Mouse (Mus musculus) adrenal gland, adult 10 weeks (tissue): ENCODE results near the gene Ssrp1. TPM values are rescaled to one million over a fixed set of nuclear protein-coding genes. Genes with fewer than 3 reads are reported as not detected.

Experiments
- polyA plus RNA-seq: library from polyadenylated mRNA; stranded (reverse); fragments of 350-450 nt; fragmentation: Illumina TruSeq; extraction: RNeasy Lipid Tissue Mini Kit (QIAGEN cat#74804); gene quantifications from one replicate; pipeline ENCODE4 v1.2.3, GENCODE M21; 2014; ENCODE audit warnings: low read depth, low replicate concordance

Ssrp1 gene
- polyA plus RNA-seq: 126 TPM

GRCm38 (mm10) chr2:85037047-85038026 lies at the start of gene Ssrp1, which contains the start of gene P2rx3:
TSS of gene Ssrp1 (plus strand) at chr2:85037234.
TSS of gene P2rx3 (minus strand) at chr2:85037462.

GRCm38 (mm10) chr2:84987930-84988329 lies 49.1 kb upstream of the Ssrp1 start, which contains the start of gene Prg3:
TSS of gene Prg3 (plus strand) at chr2:84988215.

GRCm38 (mm10) chr2:85047596-85048167 lies 10.6 kb downstream of the Ssrp1 start, which contains the start of gene Tnks1bp1:
TSS of gene Tnks1bp1 (plus strand) at chr2:85048022.

Other genes starting within 250 kb of the Ssrp1 start
- 24.4 TPM for gene Ube2l6, start 238.4 kb upstream of the Ssrp1 start, polyA plus RNA-seq
- gene Smtnl1, start 214.6 kb upstream of the Ssrp1 start, polyA plus RNA-seq: not detected
- 4.1 TPM for gene Timm10, start 210.2 kb upstream of the Ssrp1 start, polyA plus RNA-seq
- 3.0 TPM for gene Slc43a1, start 198.4 kb upstream of the Ssrp1 start, polyA plus RNA-seq
- not detected for gene Rtn4rl2, start 150.5 kb upstream of the Ssrp1 start, polyA plus RNA-seq
- 88.1 TPM for gene Slc43a3, start 100.7 kb upstream of the Ssrp1 start, polyA plus RNA-seq
- not detected for gene Prg2, start 56.8 kb upstream of the Ssrp1 start, polyA plus RNA-seq
- not detected for gene Prg3, start 49.0 kb upstream of the Ssrp1 start, polyA plus RNA-seq
- 0.99 TPM for gene P2rx3, start 228 bp downstream of the Ssrp1 start, polyA plus RNA-seq
- 0.99 TPM for gene Tnks1bp1, start 10.8 kb downstream of the Ssrp1 start, polyA plus RNA-seq
- 8.1 TPM for gene Aplnr, start 99.0 kb downstream of the Ssrp1 start, polyA plus RNA-seq
- gene Lrrc55, start 160.0 kb downstream of the Ssrp1 start, polyA plus RNA-seq: 60.4 TPM